Mouse (Mus musculus): Measurements from ENCODE around the gene Tas1r1. TPM values are rescaled to one million over a fixed set of nuclear protein-coding genes. Genes with fewer than 3 reads are reported as not detected.
"Not testable (repeated sequence)": the region's sequence is repeated elsewhere in the genome, so short reads cannot be mapped to it uniquely, and the experiment has no call there.

The Tas1r1 gene
- polyA plus RNA-seq, 1 experiment from 2014 or later = 0.07 TPM

DNA sequence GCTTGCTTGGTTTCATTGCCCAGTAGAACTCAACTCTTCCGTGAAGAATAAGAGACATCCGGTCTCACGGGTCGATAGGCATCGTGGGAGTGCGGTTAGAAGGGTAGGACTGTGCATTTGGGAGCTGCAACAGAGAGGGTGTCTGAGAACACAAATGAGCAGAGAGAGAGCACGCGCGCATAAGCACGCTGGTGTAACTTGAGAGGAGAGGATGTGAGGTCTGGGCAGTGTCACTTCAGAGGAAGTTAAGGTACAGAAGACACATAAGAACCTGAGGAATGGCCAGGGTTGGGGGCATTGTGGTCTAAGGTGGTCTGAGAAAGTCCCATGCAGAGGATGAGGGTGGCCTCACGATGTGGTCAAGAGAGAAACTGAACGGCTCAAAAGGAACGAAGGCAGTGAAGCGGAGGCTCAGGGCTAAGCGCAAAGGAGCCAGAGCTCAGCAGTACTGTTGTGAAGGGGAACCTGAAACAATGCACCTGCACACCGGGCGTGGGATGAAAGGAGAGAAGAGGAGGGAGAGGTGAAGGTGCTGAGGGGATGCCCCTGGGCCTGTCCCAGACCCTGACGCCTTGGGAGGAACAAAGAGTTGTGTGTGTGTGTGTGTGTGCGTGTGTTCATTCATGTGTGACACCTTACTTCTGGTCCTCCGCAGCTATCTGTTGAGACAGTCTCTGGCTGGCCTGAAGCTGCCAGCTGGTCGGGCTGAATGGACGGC, 3.7 kb upstream of the Tas1r1 start:
- Histone ChIP-seq H3K4me2 (no peak overlapping the region), H3K27ac (replicated peaks) (no peak overlapping the region), H3K4me1 (replicated peaks) (peaks cover 35% of the 10 kb centered on the region), H3K9me3 (replicated peaks) (no peaks in the 10 kb centered on the region), H3K36me3 (replicated peaks) (peaks cover 61% of the 10 kb centered on the region), H3K9ac (no peak overlapping the region), H3K4me3 (replicated peaks) (no peak overlapping the region), H3K27me3 (no peaks in the 10 kb centered on the region)
- ATAC-seq (ENCODE audit: insufficient read depth) = no peak
- 88% methylated on average over 22 of the region's 22 CpGs for WGBS (ENCODE audit: insufficient replicate concordance)

DNA sequence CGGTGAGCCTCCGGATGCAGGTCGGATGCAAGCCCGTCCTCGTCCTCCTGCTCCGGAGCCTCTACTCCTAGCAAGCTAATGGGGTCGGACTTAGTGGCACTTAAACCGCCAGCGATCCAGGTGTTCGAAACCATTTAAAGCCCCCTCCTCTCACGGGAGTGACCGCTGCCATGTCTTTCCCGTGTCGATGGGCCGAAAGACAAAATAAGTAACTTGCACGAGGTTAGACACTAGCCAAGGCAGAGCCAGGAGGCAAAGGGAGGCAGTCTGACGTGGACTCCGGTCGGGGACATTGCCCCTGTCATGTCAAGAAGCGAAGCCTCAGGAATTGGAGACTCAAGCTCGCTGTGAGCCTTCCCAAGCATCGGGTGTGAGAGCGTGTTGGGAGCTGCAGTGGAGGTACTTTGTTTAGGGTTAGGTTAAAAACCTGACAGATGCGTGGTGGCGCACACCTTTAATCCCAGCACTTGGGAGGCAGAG, 1.5 kb upstream of the Tas1r1 start:
- WGBS (ENCODE audit: insufficient replicate concordance) = under 1% methylated on average over 25 of the region's 25 CpGs
- peak overlapping the region; percentile 61 for H3K27ac ChIP-seq (replicated peaks)
- peak overlapping the region; percentile 97 for H3K4me2 ChIP-seq
- peak overlapping the region; percentile 85 for H3K9ac ChIP-seq
- no peak; the same call in 1 of the 2 replicates for ATAC-seq (ENCODE audit: insufficient read depth)
- peaks cover 40% of the 10 kb centered on the region for H3K36me3 ChIP-seq (replicated peaks)
- peak overlapping the region; percentile 97 for H3K4me3 ChIP-seq (replicated peaks)
- H3K4me1 ChIP-seq (replicated peaks) = peaks cover 35% of the 10 kb centered on the region
- no peaks in the 10 kb centered on the region for H3K9me3 ChIP-seq (replicated peaks)
- H3K27me3 ChIP-seq = no peaks in the 10 kb centered on the region

- peak within 1 kb of the TSS; percentile 85 for H3K9ac ChIP-seq
- H3K27me3 ChIP-seq = 0 out of 2 replicates have a peak, but pooled peaks cover under 1% of the 10 kb centered on the region
- H3K27ac ChIP-seq (replicated peaks) = peak within 1 kb of the TSS; percentile 61
- H3K4me1 ChIP-seq (replicated peaks) = peaks cover 35% of the 10 kb centered on the region
- peaks cover 34% of the 10 kb centered on the region for H3K36me3 ChIP-seq (replicated peaks)
- no peaks in the 10 kb centered on the region for H3K9me3 ChIP-seq (replicated peaks)
- peak; percentile 84 for ATAC-seq (ENCODE audit: insufficient read depth)
- WGBS (ENCODE audit: insufficient replicate concordance) = under 1% methylated on average over 86 of the region's 86 CpGs
- H3K4me2 ChIP-seq = peak within 1 kb of the TSS; percentile 97
- peak within 1 kb of the TSS; percentile 97 for H3K4me3 ChIP-seq (replicated peaks)
These were observed 840 bp upstream of the Tas1r1 start, which contains the start of gene Nol9 for GRCm38 (mm10) chr4:152038985-152039830. Gene Nol9, plus strand, starts transcription at chr4:152039321.

GRCm38 (mm10) chr4:152036464-152036863, 1.9 kb downstream of the Tas1r1 start:
- not testable (repeated sequence) for H3K9me3 ChIP-seq (replicated peaks); H3K27me3 ChIP-seq; H3K27ac ChIP-seq (replicated peaks); H3K4me2 ChIP-seq; H3K36me3 ChIP-seq (replicated peaks); ATAC-seq (ENCODE audit: insufficient read depth); H3K9ac ChIP-seq; H3K4me3 ChIP-seq (replicated peaks)
- WGBS (ENCODE audit: insufficient replicate concordance) = 81% methylated on average over 6 of the region's 6 CpGs
- H3K4me1 ChIP-seq (replicated peaks) = peaks cover 30% of the 10 kb centered on the region

DNA sequence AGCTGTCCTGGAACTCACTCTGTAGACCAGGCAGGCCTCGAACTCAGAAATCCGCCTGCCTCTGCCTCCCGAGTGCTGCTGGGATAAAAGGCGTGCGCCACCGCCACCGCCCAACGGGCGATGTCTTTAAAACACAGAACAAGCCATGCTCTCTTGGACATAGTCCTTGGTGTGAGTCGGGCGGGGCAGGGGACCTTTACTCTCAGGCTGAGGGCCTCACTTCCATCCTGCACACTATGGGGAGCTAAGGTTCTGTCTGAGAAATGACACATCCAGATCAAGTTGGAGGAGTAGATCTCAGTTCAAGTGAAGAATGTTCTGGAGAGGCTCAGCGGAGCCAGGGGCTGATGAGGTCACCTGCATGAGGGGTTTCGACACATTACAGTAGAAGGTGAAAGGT, 5.4 kb downstream of the Tas1r1 start:
- WGBS (ENCODE audit: insufficient replicate concordance) = 79% methylated on average over 13 of the region's 13 CpGs

DNA sequence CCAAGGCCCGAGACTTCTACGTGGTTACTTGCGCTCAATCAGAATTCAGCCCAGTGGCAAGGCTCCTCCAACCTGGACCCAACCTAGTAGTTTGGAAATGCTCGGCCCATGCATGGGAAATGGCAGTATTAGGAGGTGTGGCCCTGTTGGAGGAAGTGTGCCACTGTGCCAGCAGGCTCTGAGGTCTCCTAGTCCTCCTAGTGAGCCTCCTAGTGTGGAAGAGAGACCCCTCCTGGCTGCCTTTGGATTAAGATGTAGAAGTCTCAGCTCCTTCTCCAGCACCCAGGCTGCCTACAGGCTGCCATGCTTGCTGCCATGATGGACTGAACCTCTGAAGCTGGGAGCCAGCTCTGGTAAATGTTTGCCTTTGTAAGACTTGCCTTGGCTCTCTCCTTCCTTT, 8.4 kb downstream of the Tas1r1 start:
- H3K27ac ChIP-seq (replicated peaks) = no peak overlapping the region
- no peak overlapping the region for H3K4me2 ChIP-seq
- 68% methylated on average over 4 of the region's 4 CpGs for WGBS (ENCODE audit: insufficient replicate concordance)
- 0 out of 2 replicates have a peak, but pooled peaks cover 5% of the 10 kb centered on the region for H3K36me3 ChIP-seq (replicated peaks)
- H3K9me3 ChIP-seq (replicated peaks) = no peaks in the 10 kb centered on the region
- H3K9ac ChIP-seq = no peak overlapping the region
- H3K4me3 ChIP-seq (replicated peaks) = no peak overlapping the region
- peaks cover 6% of the 10 kb centered on the region; the same call in 1 of the 2 replicates for H3K27me3 ChIP-seq
- H3K4me1 ChIP-seq (replicated peaks) = peaks cover 35% of the 10 kb centered on the region
- no peak for ATAC-seq (ENCODE audit: insufficient read depth)

More for the DNA sequence above, 5.4 kb downstream of the Tas1r1 start:
- Histone ChIP-seq H3K4me3 (replicated peaks) (no peak overlapping the region), H3K36me3 (replicated peaks) (no peaks in the 10 kb centered on the region), H3K27ac (replicated peaks) (no peak overlapping the region), H3K4me2 (no peak overlapping the region), H3K9ac (no peak overlapping the region), H3K27me3 (peaks cover 6% of the 10 kb centered on the region; the same call in 1 of the 2 replicates), H3K4me1 (replicated peaks) (peaks cover 10% of the 10 kb centered on the region), H3K9me3 (replicated peaks) (no peaks in the 10 kb centered on the region)
- ATAC-seq (ENCODE audit: insufficient read depth) = no peak

DNA sequence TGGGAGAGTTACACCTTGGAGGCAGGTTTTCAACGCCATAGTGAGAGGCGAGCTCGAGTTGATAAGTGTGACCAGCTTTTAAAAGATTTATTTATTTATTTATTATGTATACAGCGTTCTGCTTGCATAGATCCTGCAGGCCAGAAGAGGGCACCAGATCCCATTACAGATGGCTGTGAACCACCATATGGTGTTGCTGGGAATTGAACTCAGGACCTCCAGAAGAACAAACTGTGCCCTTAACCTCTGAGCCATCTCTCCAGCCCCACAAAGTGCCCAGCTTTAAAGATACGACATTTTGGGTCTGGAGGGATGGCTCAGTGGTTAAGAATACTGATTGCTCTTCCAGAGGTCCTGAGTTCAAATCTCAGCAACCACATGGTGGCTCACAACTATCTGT, 9.3 kb downstream of the Tas1r1 start:
- no peaks in the 10 kb centered on the region for H3K9me3 ChIP-seq (replicated peaks)
- H3K9ac ChIP-seq = no peak overlapping the region
- WGBS (ENCODE audit: insufficient replicate concordance) = 28% methylated on average over 5 of the region's 5 CpGs
- H3K4me3 ChIP-seq (replicated peaks) = no peak overlapping the region
- H3K27me3 ChIP-seq = peaks cover 4% of the 10 kb centered on the region; the same call in 1 of the 2 replicates
- ATAC-seq (ENCODE audit: insufficient read depth) = no peak
- H3K4me1 ChIP-seq (replicated peaks) = peaks cover 44% of the 10 kb centered on the region
- no peak overlapping the region for H3K4me2 ChIP-seq
- 0 out of 2 replicates have a peak, but pooled peaks cover 5% of the 10 kb centered on the region for H3K36me3 ChIP-seq (replicated peaks)
- no peak overlapping the region for H3K27ac ChIP-seq (replicated peaks)

DNA sequence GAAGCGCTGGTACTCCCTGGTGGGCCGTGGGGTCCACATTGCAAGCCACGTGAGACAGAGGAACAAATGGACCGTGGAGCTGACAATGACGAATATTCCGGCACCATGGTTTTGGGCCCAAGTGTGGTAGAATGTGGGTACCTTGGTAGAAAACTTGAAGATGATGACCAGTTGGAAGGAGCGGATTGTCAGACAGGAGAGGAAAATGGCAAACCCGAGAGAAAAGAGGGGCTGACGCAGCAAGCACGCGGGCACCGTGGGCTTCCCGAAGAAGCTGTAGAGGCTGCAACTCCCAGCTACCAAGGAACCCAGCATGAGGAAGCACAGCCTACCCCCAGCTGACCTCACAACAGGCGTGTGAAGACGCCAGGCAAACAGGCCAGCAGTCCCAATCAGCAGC, 9.9 kb downstream of the Tas1r1 start:
- Histone ChIP-seq H3K27me3 (no peaks in the 10 kb centered on the region; the same call in 1 of the 2 replicates), H3K36me3 (replicated peaks) (0 out of 2 replicates have a peak, but pooled peaks cover 7% of the 10 kb centered on the region), H3K27ac (replicated peaks) (no peak overlapping the region), H3K4me3 (replicated peaks) (peak overlapping the region; percentile 84; the same call in 1 of the 2 replicates), H3K9ac (0 out of 2 replicates have a peak overlapping the region, but pooled peaks have one; percentile 84), H3K4me2 (peak overlapping the region; percentile 92), H3K4me1 (replicated peaks) (peaks cover 50% of the 10 kb centered on the region), H3K9me3 (replicated peaks) (no peaks in the 10 kb centered on the region)
- no peak for ATAC-seq (ENCODE audit: insufficient read depth)
- WGBS (ENCODE audit: insufficient replicate concordance) = 65% methylated on average over 15 of the region's 15 CpGs

- Histone ChIP-seq H3K27me3 (no peaks in the 10 kb centered on the region; the same call in 1 of the 2 replicates), H3K36me3 (replicated peaks) (peaks cover 14% of the 10 kb centered on the region; the same call in 1 of the 2 replicates), H3K27ac (replicated peaks) (peak within 1 kb of the TSS; percentile 85), H3K4me2 (peak within 1 kb of the TSS; percentile 92), H3K4me3 (replicated peaks) (peak within 1 kb of the TSS; percentile 84), H3K4me1 (replicated peaks) (peaks cover 51% of the 10 kb centered on the region), H3K9ac (peak within 1 kb of the TSS; percentile 84), H3K9me3 (replicated peaks) (no peaks in the 10 kb centered on the region)
- peak; percentile 94 for ATAC-seq (ENCODE audit: insufficient read depth)
- WGBS (ENCODE audit: insufficient replicate concordance) = under 1% methylated on average over 35 of the region's 35 CpGs
These were observed 10.8 kb downstream of the Tas1r1 start, which contains the start of gene Zbtb48 for GRCm38 (mm10) chr4:152027524-152027923. Gene Zbtb48, minus strand, starts transcription at chr4:152027671.

DNA sequence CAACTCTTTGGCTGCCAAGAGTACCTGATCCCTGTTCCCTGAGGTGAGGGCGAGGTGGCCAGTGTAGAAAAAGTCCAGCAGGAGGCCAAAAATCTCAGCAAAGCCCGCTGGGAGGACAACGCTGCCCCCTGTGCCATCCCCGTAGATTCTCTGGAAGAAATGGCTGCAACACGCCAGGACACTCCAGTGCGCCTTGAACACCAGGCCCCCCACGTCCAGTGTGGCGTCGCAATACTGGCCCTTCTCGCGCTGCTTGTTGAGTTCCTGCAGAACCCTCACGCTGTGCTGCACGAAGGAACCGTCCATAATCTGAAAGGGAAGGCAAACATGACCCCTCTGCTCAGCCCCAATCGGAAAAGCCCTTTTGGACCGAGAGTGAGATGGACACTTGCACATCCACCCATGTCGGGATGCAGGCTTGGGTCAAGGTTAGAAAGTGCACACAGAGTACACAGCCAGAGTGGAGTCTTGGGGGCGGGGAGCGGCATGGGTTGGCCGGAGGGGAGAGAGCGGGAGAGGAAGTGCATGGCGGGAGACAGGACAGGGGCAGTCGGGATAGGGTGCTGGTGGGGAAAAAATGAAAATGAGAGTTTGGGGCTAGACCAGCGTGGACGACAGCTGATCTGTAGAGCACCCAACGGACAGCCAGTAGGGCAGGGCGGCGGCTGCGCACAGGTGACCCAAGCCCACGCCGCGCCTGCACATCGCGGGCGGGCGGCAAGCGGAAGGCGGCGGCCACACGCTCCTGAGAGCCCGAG, 11.4 kb downstream of the Tas1r1 start:
- H3K9ac ChIP-seq = peak overlapping the region; percentile 84
- no peaks in the 10 kb centered on the region; the same call in 1 of the 2 replicates for H3K27me3 ChIP-seq
- H3K9me3 ChIP-seq (replicated peaks) = no peaks in the 10 kb centered on the region
- peak overlapping the region; percentile 84 for H3K4me3 ChIP-seq (replicated peaks)
- ATAC-seq (ENCODE audit: insufficient read depth) = peak; percentile 69
- peaks cover 53% of the 10 kb centered on the region for H3K4me1 ChIP-seq (replicated peaks)
- 4% methylated on average over 39 of the region's 41 CpGs for WGBS (ENCODE audit: insufficient replicate concordance)
- H3K4me2 ChIP-seq = peak overlapping the region; percentile 92
- H3K36me3 ChIP-seq (replicated peaks) = peaks cover 20% of the 10 kb centered on the region
- H3K27ac ChIP-seq (replicated peaks) = peak overlapping the region; percentile 85

Measured in liver, embryonic 15.5 days (tissue).